9 mouse cellular contexts compared by ENCODE assay signal in the genomic region with DNA sequence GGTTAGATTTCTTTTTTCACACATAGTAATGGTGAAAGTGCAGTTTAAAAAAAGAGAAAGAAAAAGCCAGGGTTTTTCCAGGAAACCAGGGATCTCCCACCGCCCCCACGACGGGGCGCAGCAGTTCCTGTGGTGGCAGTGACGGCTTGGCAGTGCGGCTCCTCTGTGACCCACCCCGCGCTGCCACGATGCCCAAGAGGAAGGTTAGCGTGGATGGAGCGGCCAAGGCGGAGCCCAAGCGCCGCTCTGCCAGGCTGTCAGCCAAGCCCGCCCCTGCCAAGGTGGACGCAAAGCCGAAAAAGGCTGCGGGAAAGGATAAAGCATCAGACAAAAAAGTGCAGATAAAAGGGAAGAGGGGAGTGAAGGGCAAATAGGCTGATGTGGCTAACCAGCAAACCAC. TPM values are rescaled to one million over a fixed set of nuclear protein-coding genes. Genes with fewer than 3 reads are reported as not detected.
A peak's percentile ranks its signal among the peaks of the same experiment; 100 is the strongest.
DNase-seq lines count a peak whose midpoint lies in the region; ATAC-seq and TF ChIP-seq lines count a peak whose summit lies in the region.
"Had no signal": no experiment of that assay in that cellular context is flagged by ENCODE, and none has a peak within 500 bp of the region (broad histone marks: within the 10 kb centered on the region; RNA-seq: fewer than 3 reads in every experiment).

No protein-coding gene starts in this region.

- no peak for TF ChIP-seq CTCF in cerebellum, adult 2 months (IDR thresholded peaks at IDR 0.05; ENCODE audit: borderline replicate concordance, insufficient read depth, low read depth, low read length)
- no peak for TF ChIP-seq CTCF in small intestine, adult 2 months (IDR thresholded peaks at IDR 0.05; ENCODE audit: extremely low read depth, insufficient read length, insufficient replicate concordance, low read depth, low read length)

- DNase-seq in cerebellum, adult 2 months, result peak; percentile 16 to 17
- no peak for DNase-seq in cerebellum, adult 11-12 months
- peak; percentile 5 for DNase-seq in lung, postnatal 10 days
- DNase-seq in lung, adult 18-20 months, result no peak
- DNase-seq in limb, embryonic 11.5 days (ENCODE audit: low spot score), result peak; percentile 34
- no peak for DNase-seq in urinary bladder, postnatal 25 days (ENCODE audit: low spot score)

- peak; percentile 81 for ATAC-seq in granulocyte monocyte progenitor cell, adult 5-6 weeks (replicated peaks; ENCODE audit: poor library complexity, severe bottlenecking)
- ATAC-seq in limb, embryonic 11.5 days (ENCODE audit: insufficient number of reproducible peaks, low FRiP score, low TSS enrichment, low read depth), result no peak

- peak overlapping the region; percentile 50 for H3K4me2 ChIP-seq in limb, embryonic 11.5 days (ENCODE audit: low read depth, severe bottlenecking)

- no peaks in the 10 kb centered on the region for H3K9me3 ChIP-seq in limb, embryonic 11.5 days (ENCODE audit: control insufficient read depth, low read length)

- H3K36me3 ChIP-seq in limb, embryonic 11.5 days (ENCODE audit: control insufficient read depth, insufficient read depth, low read length), result no peaks in the 10 kb centered on the region
- H3K36me3 ChIP-seq in small intestine, adult 2 months (ENCODE audit: control insufficient read depth, insufficient read depth, low read length), result no peaks in the 10 kb centered on the region

- no peak for TF ChIP-seq POLR2A in cerebellum, adult 2 months (IDR thresholded peaks at IDR 0.05; ENCODE audit: borderline replicate concordance, insufficient read depth, low read length)
- no peak for TF ChIP-seq POLR2A in small intestine, adult 2 months (IDR thresholded peaks at IDR 0.05; ENCODE audit: low read depth, low read length)

- H3K4me1 ChIP-seq in cerebellum, adult 2 months (ENCODE audit: control insufficient read depth, insufficient read depth, low read length), result peaks cover 2% of the 10 kb centered on the region; the same call in 1 of the 2 replicates
- no peaks in the 10 kb centered on the region for H3K4me1 ChIP-seq in limb, embryonic 11.5 days (ENCODE audit: control insufficient read depth, insufficient read depth, low read length)
- H3K4me1 ChIP-seq in small intestine, adult 2 months (ENCODE audit: control insufficient read depth, insufficient read depth, insufficient read length, low read length), result peaks cover 6% of the 10 kb centered on the region; the same call in 1 of the 2 replicates

- no peak overlapping the region for H3K27ac ChIP-seq in cerebellum, adult 2 months (ENCODE audit: insufficient read depth, low read length)
- no peak overlapping the region for H3K27ac ChIP-seq in limb, embryonic 11.5 days (replicated peaks; ENCODE audit: low read depth, low read length)
- no peak overlapping the region for H3K27ac ChIP-seq in small intestine, adult 2 months (ENCODE audit: insufficient read depth, low read depth, low read length)

- no peak overlapping the region for H3K9ac ChIP-seq in limb, embryonic 11.5 days (ENCODE audit: low read length)

- WGBS in cerebellum, adult 2 months, result under 1% methylated on average over 18 of the region's 18 CpGs
- WGBS in limb, embryonic 11.5 days, result 6% methylated on average over 18 of the region's 18 CpGs
- 6% methylated on average over 18 of the region's 18 CpGs for WGBS in small intestine, adult 2 months

- H3K27me3 ChIP-seq in cerebellum, adult 2 months (ENCODE audit: control insufficient read depth, insufficient read depth, low read length), result no peaks in the 10 kb centered on the region
- no peaks in the 10 kb centered on the region; the same call in 1 of the 2 replicates for H3K27me3 ChIP-seq in limb, embryonic 11.5 days (ENCODE audit: control insufficient read depth, insufficient read depth, low read length)
- no peaks in the 10 kb centered on the region for H3K27me3 ChIP-seq in small intestine, adult 2 months (ENCODE audit: control insufficient read depth, insufficient read depth, low read length)

- peak overlapping the region; percentile 30 for H3K4me3 ChIP-seq in cerebellum, adult 2 months (replicated peaks; ENCODE audit: insufficient read depth, low read depth, low read length)
- peak overlapping the region; percentile 29 for H3K4me3 ChIP-seq in limb, embryonic 11.5 days (ENCODE audit: low read depth, low read length)
- peak overlapping the region; percentile 46 for H3K4me3 ChIP-seq in small intestine, adult 2 months (ENCODE audit: low read depth, low read length)

RNA-seq across cellular contexts. Expression of a gene that starts 6.0 kb away (rescaled TPM):
- 13.1 and 14.3 TPM in 2 replicates for polyA plus RNA-seq in cerebellum, adult 2 months (2012; rRNA removed)
- total RNA-seq in granulocyte monocyte progenitor cell, adult 5-6 weeks (2014; fragmentation: Nextera tagmentation), result 0.38 TPM in 1 of 2 replicates, not detected in the other
- 0.22 TPM in 1 of 2 replicates, not detected in the other for total RNA-seq in granulocyte monocyte progenitor cell, adult 5-6 weeks (2017)
- 2.8 and 3.2 TPM in 2 replicates for polyA plus RNA-seq in limb, embryonic 11.5 days (2014; fragmentation: Nextera tagmentation; extraction: Ambion mirVana)
- 0.96 and 1.2 TPM in 2 replicates for polyA plus RNA-seq in small intestine, adult 2 months (2012; rRNA removed)
- polyA plus RNA-seq: C2C12 had no signal

RNA-seq across cellular contexts. Expression of a gene that starts 24.0 kb away (rescaled TPM):
- polyA plus RNA-seq in cerebellum, adult 2 months (2012; rRNA removed), result 4.6 and 4.7 TPM in 2 replicates
- 1.6 and 2.7 TPM in 2 replicates for total RNA-seq in granulocyte monocyte progenitor cell, adult 5-6 weeks (2014; fragmentation: Nextera tagmentation)
- total RNA-seq in granulocyte monocyte progenitor cell, adult 5-6 weeks (2017), result 4.8 and 6.2 TPM in 2 replicates
- polyA plus RNA-seq in limb, embryonic 11.5 days (2014; fragmentation: Nextera tagmentation; extraction: Ambion mirVana), result 2.7 and 3.4 TPM in 2 replicates
- polyA plus RNA-seq in small intestine, adult 2 months (2012; rRNA removed), result 0.22 and 1.4 TPM in 2 replicates

RNA-seq across cellular contexts. Expression of a gene that starts 59.3 kb away (rescaled TPM):
- 21.2 and 23.0 TPM in 2 replicates for polyA plus RNA-seq in cerebellum, adult 2 months (2012; rRNA removed)
- total RNA-seq in granulocyte monocyte progenitor cell, adult 5-6 weeks (2014; fragmentation: Nextera tagmentation), result 16.5 and 21.3 TPM in 2 replicates
- 22.3 and 29.4 TPM in 2 replicates for total RNA-seq in granulocyte monocyte progenitor cell, adult 5-6 weeks (2017)
- polyA plus RNA-seq in limb, embryonic 11.5 days (2014; fragmentation: Nextera tagmentation; extraction: Ambion mirVana), result 12.1 and 12.3 TPM in 2 replicates
- 13.1 and 15.1 TPM in 2 replicates for polyA plus RNA-seq in small intestine, adult 2 months (2012; rRNA removed)

Comparison
In these comparisons a context has a peak if more than half of its experiments do, and no peak if none do; other contexts are left out.
1. DNase-seq: peak in cerebellum, adult 2 months (2 of 2), lung, postnatal 10 days (single experiment) and limb, embryonic 11.5 days (single experiment); none in cerebellum, adult 11-12 months (single experiment), lung, adult 18-20 months (0 of 2) and urinary bladder, postnatal 25 days (single experiment).
2. Peak in every context shown above with its lines, with median percentiles within 50 percentile points of each other: H3K4me3 ChIP-seq.